Mouse (Mus musculus): Measurements from ENCODE around the gene Phf13.
A peak's percentile ranks its signal among the peaks of the same experiment; 100 is the strongest.

Phf13 gene

GRCm38 (mm10) chr4:152013036-152013813 is 17.2 kb upstream of the Phf13 start:
- DNase-seq (ENCODE audit: extremely low read depth, low read depth), result no peak

DNA sequence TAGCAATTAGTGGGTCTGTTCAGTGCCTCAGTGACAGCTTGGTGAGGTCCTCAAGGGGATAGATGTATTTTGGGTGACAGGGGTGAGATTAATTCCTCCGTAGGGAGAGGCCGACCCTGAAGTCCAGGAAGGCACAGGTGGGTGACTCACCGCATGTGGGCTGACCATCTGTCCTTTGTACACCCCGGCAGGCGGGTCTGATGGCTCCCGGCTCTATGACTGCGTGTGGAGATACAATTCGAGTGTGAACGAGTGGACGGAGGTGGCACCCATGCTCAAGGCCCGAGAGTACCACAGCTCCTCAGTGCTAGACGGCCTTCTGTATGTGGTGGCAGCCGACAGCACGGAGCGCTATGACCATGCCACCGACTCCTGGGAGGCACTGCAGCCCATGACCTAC is 16.1 kb upstream of the Phf13 start:
- no peak for DNase-seq (ENCODE audit: extremely low read depth, low read depth)

DNA sequence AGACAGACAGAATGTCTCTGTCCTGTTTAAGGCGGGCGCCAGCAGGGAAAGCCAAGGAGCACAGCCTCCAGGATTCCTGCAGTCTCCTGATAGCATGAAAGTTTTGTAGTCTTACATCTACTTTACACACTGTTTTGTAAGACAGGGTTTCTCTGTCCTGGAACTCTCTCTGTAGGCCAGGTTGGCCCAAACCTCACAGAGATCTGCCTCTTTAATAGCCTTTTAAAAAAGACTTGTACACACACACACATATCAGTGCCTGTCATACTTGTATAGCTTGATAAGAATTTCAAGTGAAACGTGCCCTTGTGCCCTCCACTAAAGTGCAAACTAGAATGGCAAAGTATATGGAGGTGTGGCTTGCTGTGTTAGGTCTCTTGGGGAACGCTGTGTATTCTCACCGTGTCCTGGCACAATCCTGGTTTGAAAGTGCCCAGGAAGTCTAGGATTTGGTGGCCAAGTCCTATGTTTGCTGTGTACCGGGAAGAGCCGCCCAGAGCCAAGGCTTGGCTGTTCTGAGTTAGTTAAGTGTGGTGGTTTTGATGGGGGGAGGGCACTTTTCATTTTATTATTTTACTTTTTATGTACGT is 15.2 kb upstream of the Phf13 start:
- DNase-seq (ENCODE audit: extremely low read depth, low read depth), result no peak

- no peak for DNase-seq (ENCODE audit: extremely low read depth, low read depth)
Observed at GRCm38 (mm10) chr4:152010707-152011134, 14.7 kb upstream of the Phf13 start.

DNA sequence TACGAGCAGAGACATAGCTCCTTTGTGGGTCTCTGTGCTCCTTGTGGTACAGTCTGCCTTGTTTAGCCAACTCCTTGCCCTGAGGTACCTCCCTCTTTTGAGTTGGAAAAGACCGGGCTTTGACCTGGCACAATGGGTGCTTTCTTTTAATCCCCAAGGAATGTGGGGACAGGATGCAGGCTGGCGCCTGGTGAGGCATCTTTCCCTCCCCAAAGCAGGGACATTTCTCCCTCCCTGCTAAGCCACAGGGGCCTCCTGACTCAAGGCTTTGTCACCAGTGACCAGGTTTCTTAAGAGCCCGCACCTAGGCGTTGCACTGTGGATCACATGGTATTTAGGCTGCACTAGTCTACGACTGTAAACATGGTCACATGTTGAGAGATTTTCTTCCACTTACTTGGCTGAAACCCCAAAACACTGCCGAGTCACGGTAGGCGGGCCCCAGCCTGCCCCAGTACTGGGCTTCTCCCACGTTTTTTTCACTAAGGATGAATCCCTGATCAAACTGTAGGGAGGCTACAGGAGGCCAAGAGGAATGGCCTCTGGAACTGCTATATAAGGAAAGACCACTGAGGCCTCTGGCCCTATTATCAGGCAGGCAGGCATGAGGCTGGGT is 14.1 kb upstream of the Phf13 start:
- peak; percentile 64 for DNase-seq (ENCODE audit: extremely low read depth, low read depth)

DNA sequence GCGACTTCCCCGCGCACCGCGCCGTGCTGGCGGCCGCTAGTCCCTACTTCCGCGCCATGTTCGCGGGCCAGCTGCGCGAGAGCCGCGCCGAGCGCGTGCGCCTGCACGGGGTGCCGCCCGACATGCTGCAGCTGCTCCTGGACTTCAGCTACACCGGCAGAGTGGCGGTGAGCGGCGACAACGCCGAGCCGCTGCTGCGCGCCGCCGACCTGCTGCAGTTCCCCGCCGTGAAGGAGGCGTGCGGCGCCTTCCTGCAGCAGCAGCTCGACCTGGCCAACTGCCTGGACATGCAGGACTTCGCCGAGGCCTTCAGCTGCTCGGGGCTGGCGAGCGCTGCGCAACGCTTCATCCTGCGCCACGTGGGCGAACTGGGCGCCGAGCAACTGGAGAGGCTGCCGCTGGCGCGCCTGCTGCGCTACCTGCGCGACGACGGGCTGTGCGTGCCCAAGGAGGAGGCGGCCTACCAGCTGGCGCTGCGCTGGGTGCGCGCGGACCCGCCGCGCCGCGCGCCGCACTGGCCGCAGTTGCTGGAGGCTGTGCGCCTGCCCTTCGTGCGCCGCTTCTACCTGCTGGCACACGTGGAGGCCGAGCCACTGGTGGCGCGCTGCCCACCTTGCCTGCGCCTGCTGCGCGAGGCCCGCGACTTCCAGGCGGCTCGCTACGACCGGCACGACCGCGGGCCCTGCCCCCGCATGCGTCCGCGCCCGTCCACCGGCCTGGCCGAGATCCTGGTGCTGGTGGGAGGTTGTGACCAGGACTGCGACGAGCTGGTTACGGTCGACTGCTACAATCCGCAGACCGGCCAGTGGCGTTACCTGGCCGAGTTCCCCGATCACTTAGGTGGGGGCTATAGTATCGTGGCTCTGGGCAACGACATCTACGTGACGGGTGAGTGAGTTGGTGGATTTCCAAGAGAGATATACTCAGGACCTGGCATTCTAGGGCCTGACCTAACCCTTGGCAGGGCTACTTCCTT is 13.3 kb upstream of the Phf13 start:
- DNase-seq (ENCODE audit: extremely low read depth, low read depth), result peak; percentile 16

DNA sequence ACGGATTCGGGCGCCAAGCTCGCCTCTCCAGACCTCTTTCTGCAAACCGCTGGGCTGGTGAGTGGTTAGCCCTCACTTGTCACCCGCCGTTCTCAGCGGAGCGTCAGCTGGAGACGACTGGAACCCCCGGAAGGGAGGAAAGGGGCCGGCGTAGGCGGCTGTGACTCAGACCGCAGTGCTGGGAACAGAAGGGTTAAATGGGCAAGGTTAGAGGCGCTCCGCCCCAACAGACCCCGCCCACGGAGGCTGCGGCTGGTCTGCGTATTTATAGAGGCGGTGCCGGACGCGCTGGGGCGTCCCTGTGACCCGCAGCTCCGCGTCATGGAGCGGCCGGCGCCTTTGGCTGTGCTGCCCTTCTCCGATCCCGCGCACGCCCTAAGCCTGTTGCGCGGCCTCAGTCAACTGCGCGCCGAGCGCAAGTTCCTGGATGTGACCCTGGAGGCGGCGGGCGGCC is 12.6 kb upstream of the Phf13 start, which contains the start of gene Klhl21:
Klhl21 (plus strand) TSS at position 182 of the 454 bp plus-strand sequence.
- peak; percentile 86 for DNase-seq (ENCODE audit: extremely low read depth, low read depth)

- no peak for DNase-seq (ENCODE audit: extremely low read depth, low read depth)
Observed at GRCm38 (mm10) chr4:152008148-152008500, 12.1 kb upstream of the Phf13 start.

DNA sequence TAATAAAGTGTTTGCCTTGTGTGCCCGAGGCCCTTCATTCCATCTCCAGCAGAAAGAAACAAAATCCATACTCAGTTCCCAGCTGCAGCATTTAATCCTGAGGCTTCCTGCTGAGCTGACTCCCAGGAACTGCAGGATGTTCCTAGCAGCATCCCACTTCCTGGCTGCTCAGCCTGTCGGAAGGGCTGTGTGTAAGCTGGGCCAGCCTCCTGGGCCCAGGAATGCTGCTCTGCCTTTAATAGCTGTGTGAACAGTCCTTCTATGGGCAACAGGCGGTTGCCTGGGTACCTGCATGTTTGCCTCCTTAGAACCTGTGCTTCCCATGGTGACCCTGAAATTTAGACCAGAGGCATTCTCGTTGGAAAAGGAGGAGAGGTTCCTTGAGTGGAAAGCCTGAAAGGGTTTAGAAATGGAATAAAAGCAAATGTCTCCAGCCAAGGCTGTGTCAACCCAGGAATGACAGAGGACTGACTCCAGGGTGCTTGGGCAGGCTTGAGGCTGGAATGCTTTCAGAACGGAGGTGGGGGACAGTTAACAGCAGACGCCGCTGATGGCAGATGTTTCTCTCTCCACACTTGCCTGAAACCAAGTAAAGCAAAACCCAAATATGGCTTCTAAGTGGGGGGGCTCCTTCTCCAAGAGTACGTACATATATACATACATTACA is 11.6 kb upstream of the Phf13 start:
- no peak for DNase-seq (ENCODE audit: extremely low read depth, low read depth)

- no peak for DNase-seq (ENCODE audit: extremely low read depth, low read depth)
Observed at GRCm38 (mm10) chr4:152006812-152007211, 10.8 kb upstream of the Phf13 start.

DNA sequence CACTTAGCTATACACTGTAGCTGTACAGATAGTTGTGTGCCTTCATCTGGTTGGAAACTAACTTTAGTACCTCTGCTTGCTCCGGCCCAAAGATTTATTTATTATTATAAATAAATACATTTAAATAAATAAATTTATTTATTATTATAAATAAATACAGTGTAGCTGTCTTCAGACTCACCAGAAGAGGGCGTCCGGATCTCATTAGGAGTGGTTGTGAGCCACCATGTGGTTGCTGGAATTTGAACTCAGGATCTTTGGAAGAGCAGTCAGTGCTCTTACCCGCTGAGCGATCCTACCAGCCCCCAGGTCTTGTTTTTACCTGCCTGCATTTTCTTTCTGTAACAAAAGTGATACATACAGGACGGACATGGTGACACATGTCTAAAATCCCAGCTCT is 10.1 kb upstream of the Phf13 start:
- no peak for DNase-seq (ENCODE audit: extremely low read depth, low read depth)

- no peak for DNase-seq (ENCODE audit: extremely low read depth, low read depth)
Observed at GRCm38 (mm10) chr4:152002063-152002462, 6.0 kb upstream of the Phf13 start.

DNA sequence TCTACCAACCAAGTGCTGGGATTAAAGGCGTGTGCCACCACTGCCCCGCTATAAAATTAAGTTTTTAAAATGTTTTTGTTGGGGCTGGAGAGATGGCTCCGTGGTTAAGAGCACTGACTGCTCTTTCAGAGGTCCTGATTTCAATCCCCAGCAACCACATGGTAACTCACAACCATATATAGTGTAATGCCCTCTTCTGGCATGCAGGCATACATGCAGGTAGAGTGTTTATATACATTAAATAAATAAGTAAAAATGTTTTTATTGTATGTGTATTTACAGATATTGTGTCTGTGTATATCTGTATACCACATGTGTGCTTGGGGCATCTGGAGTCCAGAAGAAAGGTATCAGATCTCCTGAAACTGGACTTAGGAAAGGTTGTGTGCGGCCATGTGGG is 5.3 kb upstream of the Phf13 start:
- DNase-seq (ENCODE audit: extremely low read depth, low read depth), result no peak

DNA sequence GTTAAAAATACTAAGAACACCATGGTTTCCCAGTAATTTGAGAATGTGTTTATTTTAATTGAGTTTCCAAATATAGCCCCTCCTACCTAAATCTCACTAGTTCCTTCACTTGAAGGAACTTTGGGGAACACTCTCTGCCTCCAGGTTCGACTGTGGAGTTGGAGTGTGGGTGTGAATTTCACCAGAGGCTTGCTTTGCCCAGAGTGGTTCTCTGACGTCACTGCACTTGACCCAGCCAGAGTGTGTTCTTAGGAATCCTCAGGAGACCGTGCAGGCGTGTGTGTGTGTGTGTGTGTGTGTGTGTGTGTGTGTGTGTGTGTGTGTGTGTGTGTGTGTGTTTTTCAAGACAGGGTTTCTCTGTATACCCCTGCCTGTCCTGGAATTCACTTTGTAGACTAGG is 4.8 kb upstream of the Phf13 start:
- DNase-seq (ENCODE audit: extremely low read depth, low read depth), result no peak

GRCm38 (mm10) chr4:151999481-151999880 is 3.4 kb upstream of the Phf13 start:
- peak; percentile 39 for DNase-seq (ENCODE audit: extremely low read depth, low read depth)

- no peak for DNase-seq (ENCODE audit: extremely low read depth, low read depth)
Observed at GRCm38 (mm10) chr4:151997701-151998100, 1.6 kb upstream of the Phf13 start.

GRCm38 (mm10) chr4:151996951-151997222 is 829 bp upstream of the Phf13 start:
- no peak for DNase-seq (ENCODE audit: extremely low read depth, low read depth)

DNA sequence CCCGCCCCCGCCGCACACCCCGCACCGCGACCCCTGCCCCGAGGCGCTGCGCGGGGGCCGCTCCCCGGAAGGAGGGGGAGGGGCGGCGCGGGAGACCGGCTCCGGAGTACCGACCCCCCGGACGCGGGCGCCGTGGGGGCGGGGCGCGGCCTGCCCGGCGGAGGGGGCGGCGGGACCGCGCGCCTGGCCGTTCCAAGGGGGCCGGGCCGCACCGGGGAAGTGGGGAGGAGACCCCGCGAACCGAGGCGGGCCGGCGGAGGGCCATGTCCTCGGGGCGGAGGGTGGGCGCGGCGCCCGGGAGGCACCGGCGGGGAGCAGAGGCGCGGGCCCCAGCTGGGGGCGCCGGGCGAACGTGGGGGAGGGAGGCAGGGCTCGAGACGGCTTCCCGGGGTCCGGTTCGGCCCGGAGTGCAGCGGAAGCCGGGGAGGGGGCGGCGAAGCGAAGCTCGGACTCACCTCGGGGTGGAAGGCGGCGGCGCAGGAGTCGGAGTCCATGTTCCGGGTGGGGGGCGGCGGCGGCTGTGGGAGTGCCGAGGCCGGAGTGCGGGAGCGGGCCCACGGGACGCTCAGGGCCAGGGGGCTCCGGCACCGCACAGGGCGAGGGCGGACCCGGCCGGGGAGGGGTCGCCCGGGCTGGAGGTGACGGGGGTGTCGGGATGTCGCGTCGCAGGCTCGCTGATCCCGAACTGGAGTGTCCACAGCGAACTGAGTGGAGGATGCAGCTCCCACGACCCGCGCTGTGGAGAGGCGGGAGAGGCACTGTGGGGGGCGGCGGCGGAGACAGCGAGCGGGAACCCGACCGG is 486 bp downstream of the Phf13 start:
- DNase-seq (ENCODE audit: extremely low read depth, low read depth), result no peak

- DNase-seq (ENCODE audit: extremely low read depth, low read depth), result peak; percentile 50
Observed at GRCm38 (mm10) chr4:151994228-151995171, 1.6 kb downstream of the Phf13 start.
